Mouse (Mus musculus): ENCODE measurements at regions not wholly inside any gene's neighbourhood (a gene's known extent, or its start where the extent isn't known, plus 50 kb on each side); places are given as distances from the start of the nearest gene placed in this dataset.

GRCm38 (mm10) chrX:166725761-166726503, 140.4 kb upstream of the Egfl6 start:
- DNase-seq (ENCODE audit: low read depth, low spot score) = no peak

GRCm38 (mm10) chrX:166718075-166718474, 132.6 kb upstream of the Egfl6 start:
- DNase-seq (ENCODE audit: low read depth, low spot score) = no peak

GRCm38 (mm10) chrX:166709306-166709705, 123.8 kb upstream of the Egfl6 start:
- no peak for DNase-seq (ENCODE audit: low read depth, low spot score)

- no peak for DNase-seq (ENCODE audit: low read depth, low spot score)
Observed at GRCm38 (mm10) chrX:166708106-166708505, 122.6 kb upstream of the Egfl6 start.

GRCm38 (mm10) chrX:166707029-166707428, 121.5 kb upstream of the Egfl6 start:
- DNase-seq (ENCODE audit: low read depth, low spot score) = no peak

GRCm38 (mm10) chrX:166704311-166704710, 118.8 kb upstream of the Egfl6 start:
- DNase-seq (ENCODE audit: low read depth, low spot score) = no peak

- no peak for DNase-seq (ENCODE audit: low read depth, low spot score)
Observed at GRCm38 (mm10) chrX:166694219-166694618, 108.7 kb upstream of the Egfl6 start.

- no peak for DNase-seq (ENCODE audit: low read depth, low spot score)
Observed at GRCm38 (mm10) chrX:166688779-166689178, 103.3 kb upstream of the Egfl6 start.

- no peak for DNase-seq (ENCODE audit: low read depth, low spot score)
Observed at GRCm38 (mm10) chrX:166673404-166673803, 87.9 kb upstream of the Egfl6 start.

GRCm38 (mm10) chrX:166672617-166673016, 87.1 kb upstream of the Egfl6 start:
- no peak for DNase-seq (ENCODE audit: low read depth, low spot score)

GRCm38 (mm10) chrX:166671853-166672252, 86.3 kb upstream of the Egfl6 start:
- DNase-seq (ENCODE audit: low read depth, low spot score) = no peak

- no peak for DNase-seq (ENCODE audit: low read depth, low spot score)
Observed at GRCm38 (mm10) chrX:166666304-166666703, 80.8 kb upstream of the Egfl6 start.

GRCm38 (mm10) chrX:166661808-166662207, 76.3 kb upstream of the Egfl6 start:
- no peak for DNase-seq (ENCODE audit: low read depth, low spot score)

- DNase-seq (ENCODE audit: low read depth, low spot score) = no peak
Observed at GRCm38 (mm10) chrX:166661043-166661718, 75.7 kb upstream of the Egfl6 start.

- DNase-seq (ENCODE audit: low read depth, low spot score) = peak; percentile 3
Observed at GRCm38 (mm10) chrX:166660715-166661042, 75.2 kb upstream of the Egfl6 start.

GRCm38 (mm10) chrX:166652400-166652799, 66.9 kb upstream of the Egfl6 start:
- no peak for DNase-seq (ENCODE audit: low read depth, low spot score)

GRCm38 (mm10) chrX:166645713-166646112, 60.2 kb upstream of the Egfl6 start:
- DNase-seq (ENCODE audit: low read depth, low spot score) = no peak

GRCm38 (mm10) chrX:166641256-166641655, 55.7 kb upstream of the Egfl6 start:
- no peak for DNase-seq (ENCODE audit: low read depth, low spot score)

GRCm38 (mm10) chrX:166640258-166640657, 54.7 kb upstream of the Egfl6 start:
- DNase-seq (ENCODE audit: low read depth, low spot score) = no peak
